Mouse (Mus musculus) inflammation-experienced regulatory T-cells, adult 16 weeks (primary cell): Measurements from ENCODE around the gene CT030661.1. TPM values are rescaled to one million over a fixed set of nuclear protein-coding genes. Genes with fewer than 3 reads are reported as not detected.

Experiments
- polyA plus RNA-seq: library from polyadenylated mRNA; unstranded; fragments of 100-300 nt; shearing (Covaris generic); gene quantifications from one replicate; pipeline ENCODE4 v1.2.1, GENCODE M21; 2017

Gene CT030661.1
- 18.9 TPM for polyA plus RNA-seq

GRCm38 (mm10) chr17:22314730-22315226, at the start of gene CT030661.1:
Gene CT030661.1, minus strand, starts transcription at chr17:22314837.

GRCm38 (mm10) chr17:22361101-22361781, 46.6 kb upstream of the CT030661.1 start, which contains the start of the genes Zfp944 and Zfp758:
Gene Zfp944, minus strand, starts transcription at chr17:22361400.
Gene Zfp758, plus strand, starts transcription at chr17:22361453.

Other genes starting within 250 kb of the CT030661.1 start
- gene Zfp947, start 148.6 kb downstream of the CT030661.1 start, polyA plus RNA-seq: 2.8 TPM
- 5.9 TPM for gene Zfp994, start 89.2 kb downstream of the CT030661.1 start, polyA plus RNA-seq
- 15.9 TPM for gene Zfp944, start 46.6 kb upstream of the CT030661.1 start, polyA plus RNA-seq
- 21.6 TPM for gene Zfp758, start 46.6 kb upstream of the CT030661.1 start, polyA plus RNA-seq
- gene Zfp946, start 109.4 kb upstream of the CT030661.1 start, polyA plus RNA-seq: 4.9 TPM